Mouse (Mus musculus) forebrain, embryonic 11.5 days (tissue): ENCODE results near the gene Ddx19b. TPM values are rescaled to one million over a fixed set of nuclear protein-coding genes. Genes with fewer than 3 reads are reported as not detected.
A peak's percentile ranks its signal among the peaks of the same experiment; 100 is the strongest.
"Not testable (repeated sequence)": the region's sequence is repeated elsewhere in the genome, so short reads cannot be mapped to it uniquely, and the experiment has no call there.

Experiments
- ATAC-seq: fragments of 200-750 bp; cut with Nextera tagmentation; replicated peaks from 2 replicates; pipeline ENCODE4 v1.8.0; 2017; ENCODE audit warnings: moderate TSS enrichment; ENCODE audit not compliant: low FRiP score
- DNase-seq: peaks from one replicate; pipeline ENCODE4 v3.0.0-alpha.2; 2017; ENCODE audit warnings: low spot score
- H3K27ac ChIP-seq: fragments of 300-500 bp; sonication (generic); 2 replicates; pipeline ENCODE4 v1.5.1; 2014; ENCODE audit warnings: low read depth, low read length
- H3K27me3 ChIP-seq: fragments of 300-500 bp; sonication (generic); 2 replicates; pipeline ENCODE4 v1.6.1; 2014; ENCODE audit warnings: mild to moderate bottlenecking, low read length, mixed read lengths; ENCODE audit not compliant: control insufficient read depth, insufficient read depth
- H3K36me3 ChIP-seq: fragments of 300-500 bp; sonication (generic); 2 replicates; pipeline ENCODE4 v1.6.1; 2014; ENCODE audit warnings: mild to moderate bottlenecking, low read length, moderate library complexity, mixed read lengths; ENCODE audit not compliant: control insufficient read depth, insufficient read depth
- H3K4me1 ChIP-seq: fragments of 300-500 bp; sonication (generic); replicated peaks from 2 replicates; pipeline ENCODE4 v1.6.1; 2014; ENCODE audit warnings: low read length, mixed read lengths; ENCODE audit not compliant: control insufficient read depth, insufficient read depth
- H3K4me2 ChIP-seq: fragments of 300-500 bp; sonication (generic); 2 replicates; pipeline ENCODE4 v1.6.1; 2014; ENCODE audit warnings: low read depth, mild to moderate bottlenecking, low read length, moderate library complexity, mixed read lengths; ENCODE audit not compliant: severe bottlenecking
- H3K4me3 ChIP-seq: fragments of 300-500 bp; sonication (generic); 2 replicates; pipeline ENCODE4 v1.5.1; 2014; ENCODE audit warnings: low read depth, low read length
- H3K9ac ChIP-seq: fragments of 300-500 bp; sonication (generic); 2 replicates; pipeline ENCODE4 v1.6.1; 2014; ENCODE audit warnings: low read length
- H3K9me3 ChIP-seq: fragments of 300-500 bp; sonication (generic); 2 replicates; pipeline ENCODE4 v1.6.1; 2016; ENCODE audit warnings: low read length, mixed read lengths; ENCODE audit not compliant: control insufficient read depth
- WGBS: fragments of 180-500 bp; shearing (Covaris S2); extraction: QIAGEN DNeasy Blood & Tissue Kit; methylation state at CpG from one replicate; pipeline ENCODE4 v1.1.7; 2014; 5-methylcytosine and 5-hydroxymethylcytosine counted together
- polyA plus RNA-seq: library from polyadenylated mRNA; unstranded; fragments of >200 nt; fragmentation: Nextera tagmentation; extraction: Ambion mirVana; gene quantifications from 2 replicates; pipeline ENCODE4 v1.2.1, GENCODE M21; 2014

The Ddx19b gene
- polyA plus RNA-seq, 1 experiment from 2014 or later = 10.2 TPM

- Histone ChIP-seq H3K9me3 (no peaks in the 10 kb centered on the region), H3K4me3 (no peak overlapping the region), H3K4me1 (no peaks in the 10 kb centered on the region), H3K27me3 (no peaks in the 10 kb centered on the region), H3K27ac (no peak overlapping the region), H3K9ac (no peak overlapping the region), H3K4me2 (no peak overlapping the region), H3K36me3 (peaks cover 14% of the 10 kb centered on the region)
- DNase-seq (peak; percentile 9), ATAC-seq (no peak)
- WGBS = 87% methylated on average over 8 of the region's 8 CpGs
Measured at GRCm38 (mm10) chr8:110987805-110988744, 43.5 kb downstream of the Ddx19b start.

- peaks cover 15% of the 10 kb centered on the region for H3K36me3 ChIP-seq
- DNase-seq (peak; percentile 14), ATAC-seq (no peak)
- H3K4me1 ChIP-seq = no peaks in the 10 kb centered on the region
- no peak overlapping the region for H3K4me3 ChIP-seq
- no peak overlapping the region for H3K4me2 ChIP-seq
- no peak overlapping the region for H3K27ac ChIP-seq
- WGBS = 91% methylated on average over 2 of the region's 2 CpGs
- no peaks in the 10 kb centered on the region for H3K9me3 ChIP-seq
- H3K9ac ChIP-seq = no peak overlapping the region
- H3K27me3 ChIP-seq = no peaks in the 10 kb centered on the region
Measured at GRCm38 (mm10) chr8:110981304-110981703, 50.2 kb downstream of the Ddx19b start.

DNA sequence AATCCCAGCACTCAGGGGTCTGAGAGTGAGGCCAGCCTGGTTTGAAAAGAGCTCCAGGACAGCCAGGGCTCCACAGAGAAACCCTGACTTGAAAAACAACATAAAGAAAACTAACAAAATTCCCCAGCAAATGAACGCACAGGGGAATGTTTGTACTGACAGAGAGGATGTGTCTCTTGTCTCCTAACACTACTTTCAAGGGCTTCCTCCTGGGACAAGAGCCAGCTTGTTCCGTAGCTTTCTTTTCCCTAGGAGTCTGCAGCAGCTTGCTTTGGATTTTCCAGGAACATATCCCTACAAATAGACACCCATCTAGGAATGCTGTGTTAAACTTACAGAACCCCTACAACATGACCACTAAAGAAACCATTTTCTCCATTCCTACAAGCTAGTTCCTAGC is 53.6 kb downstream of the Ddx19b start:
- not testable (repeated sequence) for H3K27ac ChIP-seq, H3K27me3 ChIP-seq, DNase-seq, H3K9ac ChIP-seq, H3K9me3 ChIP-seq, H3K4me2 ChIP-seq, H3K4me3 ChIP-seq, ATAC-seq, H3K4me1 ChIP-seq
- H3K36me3 ChIP-seq = peaks cover 11% of the 10 kb centered on the region; the same call in 1 of the 2 replicates
- 92% methylated on average over 2 of the region's 2 CpGs for WGBS

- peak; percentile 37 for DNase-seq
- not testable (repeated sequence) for H3K4me1 ChIP-seq, H3K9me3 ChIP-seq, H3K4me2 ChIP-seq, ATAC-seq, H3K9ac ChIP-seq, H3K27me3 ChIP-seq, H3K27ac ChIP-seq, H3K4me3 ChIP-seq
- 91% methylated on average over 8 of the region's 8 CpGs for whole genome bisulfite sequencing
- peaks cover 11% of the 10 kb centered on the region; the same call in 1 of the 2 replicates for H3K36me3 ChIP-seq
Measured at GRCm38 (mm10) chr8:110976532-110976931, 55.0 kb downstream of the Ddx19b start.

DNA sequence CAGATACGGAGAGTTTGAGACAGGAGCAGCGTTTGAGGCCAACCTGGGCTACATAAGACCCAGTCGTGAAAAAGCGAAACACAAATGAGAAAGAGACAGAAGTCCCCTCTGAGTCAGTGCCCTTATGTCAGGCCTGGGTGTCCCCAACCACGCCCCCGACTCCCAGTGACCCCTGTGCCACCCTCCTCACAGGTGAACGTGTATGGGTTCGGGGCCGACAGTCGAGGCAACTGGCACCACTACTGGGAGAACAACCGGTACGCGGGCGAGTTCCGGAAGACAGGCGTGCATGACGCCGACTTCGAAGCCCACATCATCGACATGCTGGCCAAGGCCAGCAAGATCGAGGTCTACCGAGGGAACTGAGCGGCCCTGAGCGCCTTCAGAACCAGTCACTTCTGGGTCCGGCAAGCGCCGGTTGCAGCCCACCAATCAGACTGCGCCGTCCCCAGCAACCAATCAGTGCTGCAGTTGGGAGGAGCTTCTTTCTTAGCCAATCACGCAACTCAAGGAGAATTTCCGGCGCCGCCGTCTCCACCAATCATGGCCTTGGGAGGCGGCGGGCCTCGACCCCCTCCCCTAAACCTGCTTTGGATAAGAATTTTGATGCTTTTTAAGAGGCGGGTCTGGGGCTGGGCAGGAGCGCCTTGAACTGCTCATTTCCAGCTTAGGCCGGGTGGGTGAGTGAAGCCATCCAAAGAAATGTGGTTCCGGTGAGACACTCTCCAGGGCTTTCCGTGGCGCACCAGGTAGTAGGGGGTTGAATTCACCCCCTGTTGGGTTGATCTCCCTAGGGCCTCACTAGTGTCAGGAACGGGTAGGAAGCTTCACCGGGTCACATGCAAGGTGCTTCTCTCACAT is 61.4 kb downstream of the Ddx19b start:
- Histone ChIP-seq H3K4me1 (0 out of 2 replicates have a peak, but pooled peaks cover 6% of the 10 kb centered on the region), H3K4me2 (peak overlapping the region; percentile 83), H3K9ac (peak overlapping the region; percentile 57), H3K36me3 (no peaks in the 10 kb centered on the region; the same call in 1 of the 2 replicates), H3K4me3 (peak overlapping the region; percentile 47), H3K27ac (no peak overlapping the region), H3K27me3 (no peaks in the 10 kb centered on the region), H3K9me3 (no peaks in the 10 kb centered on the region)
- WGBS = 5% methylated on average over 45 of the region's 45 CpGs
- DNase-seq (peak; percentile 96), ATAC-seq (peak; percentile 97)

DNA sequence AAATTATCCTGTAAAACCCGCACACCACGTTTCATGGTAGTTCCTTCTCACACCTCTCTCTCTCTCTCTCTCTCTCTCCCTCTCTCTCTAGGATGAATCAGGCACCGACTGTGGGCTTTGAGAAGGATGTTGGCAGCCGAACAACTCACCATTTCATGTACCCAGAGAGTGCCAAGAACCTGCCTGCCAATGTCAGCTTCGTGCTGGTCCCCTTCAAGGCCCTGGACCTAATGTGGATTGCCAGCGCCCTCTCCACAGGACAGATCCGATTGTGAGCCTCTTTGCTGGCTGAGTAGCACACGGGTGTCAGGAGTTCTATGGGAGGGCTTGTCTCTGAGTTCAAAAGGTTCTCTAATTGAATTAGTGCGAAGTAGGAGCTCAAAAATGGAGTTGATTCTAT is 64.2 kb downstream of the Ddx19b start:
- Histone ChIP-seq H3K9me3 (no peaks in the 10 kb centered on the region), H3K4me1 (0 out of 2 replicates have a peak, but pooled peaks cover 6% of the 10 kb centered on the region), H3K4me2 (no peak overlapping the region), H3K9ac (no peak overlapping the region), H3K4me3 (no peak overlapping the region), H3K36me3 (no peaks in the 10 kb centered on the region; the same call in 1 of the 2 replicates), H3K27me3 (no peaks in the 10 kb centered on the region), H3K27ac (no peak overlapping the region)
- WGBS = 86% methylated on average over 9 of the region's 9 CpGs
- no peak for ATAC-seq
- no peak for DNase-seq

DNA sequence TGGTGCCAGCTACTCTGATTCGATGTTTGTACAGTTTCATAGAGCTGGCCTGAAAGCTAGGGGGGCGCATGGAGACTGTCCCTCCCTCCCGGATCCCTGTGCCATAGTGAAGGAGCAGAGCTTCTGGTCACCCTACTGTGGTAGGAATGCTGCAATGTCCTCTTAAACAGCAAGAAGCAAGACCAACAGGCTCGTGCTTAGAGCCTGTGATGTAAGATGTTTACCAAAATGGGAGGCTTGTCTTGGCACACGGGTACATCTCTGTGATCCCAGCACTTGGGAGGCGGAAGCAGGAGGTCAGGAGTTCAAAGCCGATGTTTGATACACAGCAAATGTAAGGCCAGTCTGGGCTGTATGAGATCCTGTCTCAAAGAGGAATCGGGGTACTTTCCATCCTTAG is 65.0 kb downstream of the Ddx19b start:
- WGBS = 84% methylated on average over 8 of the region's 8 CpGs
- Histone ChIP-seq H3K27ac (no peak overlapping the region), H3K4me2 (no peak overlapping the region), H3K9ac (no peak overlapping the region), H3K4me3 (no peak overlapping the region), H3K4me1 (0 out of 2 replicates have a peak, but pooled peaks cover 6% of the 10 kb centered on the region), H3K36me3 (no peaks in the 10 kb centered on the region; the same call in 1 of the 2 replicates), H3K9me3 (no peaks in the 10 kb centered on the region), H3K27me3 (no peaks in the 10 kb centered on the region)
- no peak for ATAC-seq
- DNase-seq = peak; percentile 41

DNA sequence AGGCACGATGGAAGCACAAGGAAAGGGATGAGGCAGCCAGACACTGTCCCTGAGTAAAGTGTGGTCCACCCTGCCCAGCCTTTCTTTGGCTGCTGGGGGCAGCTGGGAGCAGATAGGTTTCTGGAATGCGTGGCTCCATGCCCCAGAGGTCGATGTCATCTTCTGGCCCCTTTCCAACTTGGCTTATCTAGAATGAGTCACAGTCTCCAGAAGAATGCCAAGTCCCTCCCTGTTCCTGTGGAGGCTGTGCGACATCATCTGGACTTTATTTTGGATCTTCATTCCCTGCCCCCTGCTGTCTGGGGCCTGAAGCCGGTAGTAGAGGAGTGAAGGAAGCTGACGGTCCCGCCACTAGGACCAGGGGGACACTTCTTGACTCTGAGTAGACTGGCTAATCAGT is 66.0 kb downstream of the Ddx19b start:
- WGBS = 78% methylated on average over 7 of the region's 7 CpGs
- DNase-seq (peak; percentile 51), ATAC-seq (no peak)
- Histone ChIP-seq H3K27me3 (no peaks in the 10 kb centered on the region), H3K9ac (no peak overlapping the region), H3K4me3 (no peak overlapping the region), H3K9me3 (no peaks in the 10 kb centered on the region), H3K27ac (no peak overlapping the region), H3K36me3 (no peaks in the 10 kb centered on the region; the same call in 1 of the 2 replicates), H3K4me2 (no peak overlapping the region), H3K4me1 (0 out of 2 replicates have a peak, but pooled peaks cover 2% of the 10 kb centered on the region)
